Mouse (Mus musculus) spleen, adult 2 months (tissue): Measurements from ENCODE around the gene Os9.

Experiments used
- CTCF ChIP-seq: fragments of 200-500 bp; IDR thresholded peaks from 2 replicates; pipeline ENCODE4 v1.5.1; 2011; ENCODE audit warnings: mild to moderate bottlenecking, inconsistent platforms; ENCODE audit not compliant: insufficient read depth, insufficient read length, insufficient replicate concordance; ENCODE audit errors: extremely low read depth
- POLR2A ChIP-seq: fragments of 200-500 bp; IDR thresholded peaks from 2 replicates; pipeline ENCODE4 v1.6.1; 2011; ENCODE audit warnings: low read depth, low read length, inconsistent platforms

DNA sequence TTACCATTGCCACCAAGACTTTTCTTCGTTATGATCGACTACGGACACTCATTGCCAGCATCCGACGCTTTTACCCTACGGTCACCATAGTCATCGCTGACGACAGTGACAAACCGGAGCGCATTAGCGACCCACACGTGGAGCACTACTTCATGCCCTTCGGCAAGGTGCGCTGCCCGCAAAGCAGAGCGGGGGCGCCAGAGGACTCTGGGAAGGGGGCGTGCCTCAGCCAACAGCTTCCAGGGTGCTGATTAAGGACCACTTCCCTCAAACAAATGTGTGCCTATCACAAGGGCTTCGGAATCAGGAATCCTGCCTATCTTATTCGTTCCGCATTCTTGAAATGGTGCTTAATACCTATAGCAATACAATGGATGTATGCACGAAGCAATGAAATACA is 49.1 kb upstream of the Os9 start:
- TF ChIP-seq POLR2A (no peak), CTCF (no peak)
